Comparison of ENCODE assay signal across 12 mouse cellular contexts in genomic region chr11:120137625-120138004, GRCm38 (mm10). TPM values are rescaled to one million over a fixed set of nuclear protein-coding genes. Genes with fewer than 3 reads are reported as not detected.
DNase-seq lines count a peak whose midpoint lies in the region; ATAC-seq lines count a peak whose summit lies in the region.
"Had no signal": no experiment of that assay in that cellular context is flagged by ENCODE, and none has a peak within 500 bp of the region (broad histone marks: within the 10 kb centered on the region; RNA-seq: fewer than 3 reads in every experiment).

No protein-coding gene starts in this region.

- peaks cover 41% of the 10 kb centered on the region for H3K36me3 ChIP-seq in forebrain, embryonic 12.5 days (replicated peaks)
- peaks cover 19% of the 10 kb centered on the region for H3K36me3 ChIP-seq in forebrain, embryonic 15.5 days
- peaks cover 15% of the 10 kb centered on the region for H3K36me3 ChIP-seq in stomach, embryonic 14.5 days (ENCODE audit: control insufficient read depth, insufficient read depth, low read length)

- H3K9ac ChIP-seq in forebrain, embryonic 12.5 days, result 0 out of 2 replicates have a peak overlapping the region, but pooled peaks have one; percentile 5
- H3K9ac ChIP-seq in forebrain, embryonic 15.5 days (replicated peaks), result no peak overlapping the region
- H3K9ac ChIP-seq in stomach, embryonic 14.5 days (replicated peaks; ENCODE audit: low read depth, low read length), result no peak overlapping the region

- H3K4me1 ChIP-seq in forebrain, embryonic 12.5 days, result peaks cover 13% of the 10 kb centered on the region
- H3K4me1 ChIP-seq in forebrain, embryonic 15.5 days, result peaks cover 20% of the 10 kb centered on the region
- 0 out of 2 replicates have a peak, but pooled peaks cover 14% of the 10 kb centered on the region for H3K4me1 ChIP-seq in stomach, embryonic 14.5 days (ENCODE audit: control insufficient read depth, insufficient read depth, low read length)

- no peak overlapping the region for H3K4me2 ChIP-seq in forebrain, embryonic 12.5 days
- no peak overlapping the region for H3K4me2 ChIP-seq in forebrain, embryonic 15.5 days (replicated peaks)
- H3K4me2 ChIP-seq in stomach, embryonic 14.5 days (replicated peaks; ENCODE audit: low read depth, low read length), result no peak overlapping the region

- H3K27ac ChIP-seq in forebrain, embryonic 12.5 days, result no peak overlapping the region
- no peak overlapping the region for H3K27ac ChIP-seq in forebrain, embryonic 15.5 days (replicated peaks)
- H3K27ac ChIP-seq in stomach, embryonic 14.5 days (ENCODE audit: low read length), result no peak overlapping the region

- peak; percentile 60 for DNase-seq in kidney, postnatal 10 days
- DNase-seq in kidney, adult 18-20 months, result no peak
- DNase-seq in kidney, postnatal 14 days, result peak; percentile 53
- no peak for DNase-seq in spleen, adult 18-20 months
- DNase-seq in urinary bladder, postnatal 25 days (ENCODE audit: low spot score), result no peak
- DNase-seq: B cell, adult 2 months; cerebellum, postnatal 25 days had no signal

- no peak overlapping the region for H3K4me3 ChIP-seq in forebrain, embryonic 12.5 days (replicated peaks)
- no peak overlapping the region for H3K4me3 ChIP-seq in forebrain, embryonic 15.5 days
- no peak overlapping the region for H3K4me3 ChIP-seq in stomach, embryonic 14.5 days (ENCODE audit: low read depth, low read length)
- H3K4me3 ChIP-seq: forebrain, embryonic 10.5 days had no signal

- H3K9me3 ChIP-seq in forebrain, embryonic 12.5 days, result no peaks in the 10 kb centered on the region
- H3K9me3 ChIP-seq in forebrain, embryonic 15.5 days, result no peaks in the 10 kb centered on the region
- H3K9me3 ChIP-seq in stomach, embryonic 14.5 days (ENCODE audit: control insufficient read depth, low read depth, low read length), result no peaks in the 10 kb centered on the region
- H3K9me3 ChIP-seq: forebrain, embryonic 10.5 days had no signal

- H3K27me3 ChIP-seq in forebrain, embryonic 12.5 days, result no peaks in the 10 kb centered on the region
- H3K27me3 ChIP-seq in forebrain, embryonic 15.5 days, result no peaks in the 10 kb centered on the region
- H3K27me3 ChIP-seq in stomach, embryonic 14.5 days (ENCODE audit: control insufficient read depth, insufficient read depth, low read length), result no peaks in the 10 kb centered on the region

- no peak for ATAC-seq in forebrain, embryonic 12.5 days (ENCODE audit: low FRiP score)
- no peak for ATAC-seq in forebrain, embryonic 15.5 days (replicated peaks)
- ATAC-seq in stomach, embryonic 14.5 days (ENCODE audit: insufficient number of reproducible peaks, insufficient read depth, low FRiP score, low read depth), result peak; percentile 47; the same call in 1 of the 2 replicates
- ATAC-seq: midbrain, embryonic 16.5 days had no signal

- WGBS in forebrain, embryonic 12.5 days, result 53% methylated on average over 5 of the region's 5 CpGs
- WGBS in forebrain, embryonic 15.5 days, result 56% methylated on average over 5 of the region's 5 CpGs
- 29% methylated on average over 5 of the region's 5 CpGs for WGBS in stomach, embryonic 14.5 days

RNA-seq across cellular contexts. Expression of gene Slc38a10, which starts 13.5 kb away (rescaled TPM):
- polyA plus RNA-seq in forebrain, embryonic 12.5 days (2016; fragmentation: Nextera tagmentation; extraction: Ambion mirVana), result 88.6 and 91.3 TPM in 2 replicates
- polyA plus RNA-seq in forebrain, embryonic 15.5 days (2015; fragmentation: Nextera tagmentation; extraction: Ambion mirVana), result 97.7 and 98.9 TPM in 2 replicates
- polyA plus RNA-seq in stomach, embryonic 14.5 days (2014; fragmentation: Nextera tagmentation; extraction: Ambion mirVana), result 68.4 and 71.1 TPM in 2 replicates

RNA-seq across cellular contexts. Expression of gene Ndufaf8, which starts 38.9 kb away (rescaled TPM):
- polyA plus RNA-seq in forebrain, embryonic 12.5 days (2016; fragmentation: Nextera tagmentation; extraction: Ambion mirVana), result 52.5 and 62.0 TPM in 2 replicates
- 49.7 and 56.9 TPM in 2 replicates for polyA plus RNA-seq in forebrain, embryonic 15.5 days (2015; fragmentation: Nextera tagmentation; extraction: Ambion mirVana)
- polyA plus RNA-seq in stomach, embryonic 14.5 days (2014; fragmentation: Nextera tagmentation; extraction: Ambion mirVana), result 70.1 and 82.6 TPM in 2 replicates

RNA-seq across cellular contexts. Expression of gene Tepsin, which starts 39.1 kb away (rescaled TPM):
- polyA plus RNA-seq in forebrain, embryonic 12.5 days (2016; fragmentation: Nextera tagmentation; extraction: Ambion mirVana), result 17.3 and 20.9 TPM in 2 replicates
- 18.7 and 21.9 TPM in 2 replicates for polyA plus RNA-seq in forebrain, embryonic 15.5 days (2015; fragmentation: Nextera tagmentation; extraction: Ambion mirVana)
- 17.2 and 19.0 TPM in 2 replicates for polyA plus RNA-seq in stomach, embryonic 14.5 days (2014; fragmentation: Nextera tagmentation; extraction: Ambion mirVana)

RNA-seq across cellular contexts. Expression of gene Cep131, which starts 51.0 kb away (rescaled TPM):
- polyA plus RNA-seq in forebrain, embryonic 12.5 days (2016; fragmentation: Nextera tagmentation; extraction: Ambion mirVana), result 48.2 and 51.0 TPM in 2 replicates
- 34.6 and 35.0 TPM in 2 replicates for polyA plus RNA-seq in forebrain, embryonic 15.5 days (2015; fragmentation: Nextera tagmentation; extraction: Ambion mirVana)
- 18.7 and 20.1 TPM in 2 replicates for polyA plus RNA-seq in stomach, embryonic 14.5 days (2014; fragmentation: Nextera tagmentation; extraction: Ambion mirVana)

Comparison
In these comparisons a context has a peak if more than half of its experiments do, and no peak if none do; other contexts are left out.
1. DNase-seq: peak in kidney, postnatal 10 days (single experiment) and kidney, postnatal 14 days (single experiment); none in kidney, adult 18-20 months (single experiment), spleen, adult 18-20 months (0 of 2) and urinary bladder, postnatal 25 days (single experiment).